20 mouse cellular contexts compared by ENCODE assay signal in the genomic region with DNA sequence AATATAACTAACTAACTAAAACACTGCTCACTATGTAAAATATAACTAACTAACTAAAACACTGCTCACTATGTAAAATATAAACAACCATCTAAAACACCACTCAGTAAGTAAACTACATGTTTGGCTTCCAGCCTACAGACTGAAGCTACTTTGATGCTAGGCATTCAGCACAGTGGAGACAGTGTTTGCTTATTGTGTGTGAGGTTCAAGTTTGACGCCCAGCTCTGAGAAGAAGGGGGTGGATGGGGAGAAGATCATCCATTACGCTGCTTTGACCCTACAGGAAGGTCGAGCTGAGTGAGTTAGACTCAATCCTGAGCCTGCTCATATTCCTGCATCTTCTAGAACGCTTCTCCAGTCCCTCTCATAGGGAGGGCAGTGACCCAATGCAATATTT.
"Had no signal": no experiment of that assay in that cellular context is flagged by ENCODE, and none has a peak within 500 bp of the region (broad histone marks: within the 10 kb centered on the region; RNA-seq: fewer than 3 reads in every experiment).

No protein-coding gene starts in this region.

- H3K4me3 ChIP-seq: kidney, embryonic 15.5 days; left cerebral cortex, adult 2 months; liver, embryonic 13.5 days; midbrain, embryonic 13.5 days; myocyte; neural tube, embryonic 12.5 days; neural tube, embryonic 15.5 days had no signal

- DNase-seq: kidney, adult 8-10 months; kidney, postnatal 10 days; kidney, postnatal 36 days; layer of hippocampus, postnatal 36 days; liver, embryonic 13.5 days; right cerebral cortex, adult 18-20 months; right cerebral cortex, postnatal 14 days; right cerebral cortex, postnatal 4 days; thymus, adult 2 months; thymus, postnatal 14 days; thymus, postnatal 4 days had no signal

- H3K36me3 ChIP-seq: kidney, embryonic 15.5 days; liver, embryonic 13.5 days; midbrain, embryonic 13.5 days; neural tube, embryonic 12.5 days; neural tube, embryonic 15.5 days had no signal

- H3K27ac ChIP-seq: kidney, embryonic 15.5 days; left cerebral cortex, adult 2 months; liver, embryonic 13.5 days; macrophage; midbrain, embryonic 13.5 days; neural tube, embryonic 12.5 days; neural tube, embryonic 15.5 days; stomach, postnatal 0 days had no signal

- H3K9me3 ChIP-seq: kidney, embryonic 15.5 days; liver, embryonic 13.5 days; midbrain, embryonic 13.5 days; neural tube, embryonic 12.5 days; neural tube, embryonic 15.5 days had no signal

- ATAC-seq: intestine, postnatal 0 days; midbrain, embryonic 13.5 days had no signal

- H3K4me2 ChIP-seq: kidney, embryonic 15.5 days; liver, embryonic 13.5 days; midbrain, embryonic 13.5 days; neural tube, embryonic 12.5 days; neural tube, embryonic 15.5 days had no signal

- H3K9ac ChIP-seq: kidney, embryonic 15.5 days; liver, embryonic 13.5 days; midbrain, embryonic 13.5 days; neural tube, embryonic 12.5 days; neural tube, embryonic 15.5 days had no signal

- H3K4me1 ChIP-seq: kidney, embryonic 15.5 days had no signal

- H3K27me3 ChIP-seq: kidney, embryonic 15.5 days; midbrain, embryonic 13.5 days; neural tube, embryonic 12.5 days; neural tube, embryonic 15.5 days had no signal
